In genomic region chr10:122029738-122030137, GRCm38 (mm10) we compare ENCODE assay signal across 12 mouse cellular contexts. TPM values are rescaled to one million over a fixed set of nuclear protein-coding genes. Genes with fewer than 3 reads are reported as not detected.
DNase-seq lines count a peak whose midpoint lies in the region; ATAC-seq and TF ChIP-seq lines count a peak whose summit lies in the region.
"Had no signal": no experiment of that assay in that cellular context is flagged by ENCODE, and none has a peak within 500 bp of the region (broad histone marks: within the 10 kb centered on the region; RNA-seq: fewer than 3 reads in every experiment).

No protein-coding gene starts in this region.

- ATAC-seq in heart, embryonic 11.5 days (replicated peaks; ENCODE audit: insufficient number of reproducible peaks, low FRiP score, low TSS enrichment), result no peak
- peak; percentile 11 for ATAC-seq in lung, postnatal 0 days
- ATAC-seq in intestine, postnatal 0 days, result peak; percentile 66
- no peak for ATAC-seq in stomach, embryonic 14.5 days (ENCODE audit: insufficient number of reproducible peaks, insufficient read depth, low FRiP score, low read depth)
- ATAC-seq in hindbrain, embryonic 12.5 days (ENCODE audit: low FRiP score), result no peak
- ATAC-seq: forebrain, embryonic 14.5 days; midbrain, embryonic 13.5 days had no signal

- peaks cover 6% of the 10 kb centered on the region; the same call in 1 of the 2 replicates for H3K4me1 ChIP-seq in heart, embryonic 11.5 days (ENCODE audit: control insufficient read depth, insufficient read depth, low read length)
- peaks cover 4% of the 10 kb centered on the region; the same call in 1 of the 2 replicates for H3K4me1 ChIP-seq in lung, postnatal 0 days (ENCODE audit: insufficient read depth, low read depth, low read length)
- peaks cover 5% of the 10 kb centered on the region; the same call in 1 of the 2 replicates for H3K4me1 ChIP-seq in intestine, postnatal 0 days (replicated peaks; ENCODE audit: control insufficient read depth, insufficient read depth, low read length)
- peaks cover 14% of the 10 kb centered on the region; the same call in 1 of the 2 replicates for H3K4me1 ChIP-seq in stomach, embryonic 14.5 days (ENCODE audit: control insufficient read depth, insufficient read depth, low read length)
- no peaks in the 10 kb centered on the region; the same call in 1 of the 2 replicates for H3K4me1 ChIP-seq in hindbrain, embryonic 12.5 days
- H3K4me1 ChIP-seq: midbrain, embryonic 13.5 days had no signal

- no peak overlapping the region for H3K4me2 ChIP-seq in heart, embryonic 11.5 days
- H3K4me2 ChIP-seq in lung, postnatal 0 days (replicated peaks; ENCODE audit: low read depth, low read length), result peak overlapping the region; percentile 42
- H3K4me2 ChIP-seq in intestine, postnatal 0 days (replicated peaks; ENCODE audit: low read depth), result peak overlapping the region; percentile 60
- no peak overlapping the region for H3K4me2 ChIP-seq in stomach, embryonic 14.5 days (replicated peaks; ENCODE audit: low read depth, low read length)
- H3K4me2 ChIP-seq in hindbrain, embryonic 12.5 days (replicated peaks), result no peak overlapping the region
- H3K4me2 ChIP-seq: heart, embryonic 13.5 days; midbrain, embryonic 13.5 days had no signal

- 79% methylated on average over 7 of the region's 7 CpGs for WGBS in heart, embryonic 11.5 days (ENCODE audit: insufficient replicate concordance)
- 6% methylated on average over 7 of the region's 7 CpGs for WGBS in lung, postnatal 0 days
- WGBS in intestine, postnatal 0 days, result 5% methylated on average over 7 of the region's 7 CpGs
- 36% methylated on average over 7 of the region's 7 CpGs for WGBS in stomach, embryonic 14.5 days
- 89% methylated on average over 7 of the region's 7 CpGs for WGBS in hindbrain, embryonic 12.5 days

- H3K36me3 ChIP-seq in heart, embryonic 11.5 days (ENCODE audit: control insufficient read depth, insufficient read depth, low read length), result no peaks in the 10 kb centered on the region
- H3K36me3 ChIP-seq in lung, postnatal 0 days (ENCODE audit: insufficient read depth, low read length), result no peaks in the 10 kb centered on the region
- H3K36me3 ChIP-seq in intestine, postnatal 0 days (ENCODE audit: control insufficient read depth, insufficient read depth), result no peaks in the 10 kb centered on the region
- H3K36me3 ChIP-seq in stomach, embryonic 14.5 days (ENCODE audit: control insufficient read depth, insufficient read depth, low read length), result no peaks in the 10 kb centered on the region
- 0 out of 2 replicates have a peak, but pooled peaks cover 9% of the 10 kb centered on the region for H3K36me3 ChIP-seq in hindbrain, embryonic 12.5 days
- H3K36me3 ChIP-seq: heart, embryonic 13.5 days had no signal

- TF ChIP-seq EP300 in lung, postnatal 0 days (IDR thresholded peaks at IDR 0.05), result 0 out of 2 replicates have a peak, but pooled peaks have one; percentile 4

- no peak overlapping the region for H3K9ac ChIP-seq in heart, embryonic 11.5 days (ENCODE audit: low read depth, low read length)
- H3K9ac ChIP-seq in lung, postnatal 0 days (replicated peaks; ENCODE audit: low read depth), result no peak overlapping the region
- H3K9ac ChIP-seq in intestine, postnatal 0 days (ENCODE audit: low read depth, low read length), result no peak overlapping the region
- no peak overlapping the region for H3K9ac ChIP-seq in stomach, embryonic 14.5 days (replicated peaks; ENCODE audit: low read depth, low read length)
- H3K9ac ChIP-seq in hindbrain, embryonic 12.5 days, result no peak overlapping the region
- H3K9ac ChIP-seq: heart, embryonic 13.5 days; midbrain, embryonic 13.5 days had no signal

- peak; percentile 23 to 31 for DNase-seq in heart, postnatal 10 days
- peak; percentile 53 for DNase-seq in lung, postnatal 0 days (ENCODE audit: low spot score)
- no peak for DNase-seq in lung, adult 18-20 months
- no peak for DNase-seq in cerebellum, postnatal 4 days (ENCODE audit: low spot score in 2 of 2)
- DNase-seq: adrenal gland, postnatal 10 days had no signal

- TF ChIP-seq CTCF in lung, postnatal 0 days (IDR thresholded peaks at IDR 0.05), result no peak
- no peak for TF ChIP-seq CTCF in intestine, postnatal 0 days (IDR thresholded peaks at IDR 0.05; ENCODE audit: low read depth)

- H3K4me3 ChIP-seq in heart, embryonic 11.5 days (ENCODE audit: low read depth, low read length), result no peak overlapping the region
- peak overlapping the region; percentile 14; the same call in 1 of the 2 replicates for H3K4me3 ChIP-seq in lung, postnatal 0 days (ENCODE audit: low read depth, low read length)
- H3K4me3 ChIP-seq in intestine, postnatal 0 days (ENCODE audit: low read depth, low read length), result 0 out of 2 replicates have a peak overlapping the region, but pooled peaks have one; percentile 9
- H3K4me3 ChIP-seq in stomach, embryonic 14.5 days (ENCODE audit: low read depth, low read length), result no peak overlapping the region
- H3K4me3 ChIP-seq in hindbrain, embryonic 12.5 days, result no peak overlapping the region
- H3K4me3 ChIP-seq: heart, embryonic 13.5 days; midbrain, embryonic 13.5 days had no signal

- H3K27ac ChIP-seq in heart, embryonic 11.5 days (ENCODE audit: low read depth, low read length), result no peak overlapping the region
- H3K27ac ChIP-seq in lung, postnatal 0 days (ENCODE audit: low read length), result peak overlapping the region; percentile 49; the same call in 1 of the 2 replicates
- no peak overlapping the region for H3K27ac ChIP-seq in intestine, postnatal 0 days (ENCODE audit: low read depth, low read length)
- peak overlapping the region; percentile 52; the same call in 1 of the 2 replicates for H3K27ac ChIP-seq in stomach, embryonic 14.5 days (ENCODE audit: low read length)
- no peak overlapping the region for H3K27ac ChIP-seq in hindbrain, embryonic 12.5 days
- H3K27ac ChIP-seq: heart, embryonic 13.5 days; midbrain, embryonic 13.5 days had no signal

- intact Hi-C loops in heart, postnatal 10 days (cut with DNase I), result no loop called here

- no peaks in the 10 kb centered on the region for H3K9me3 ChIP-seq in heart, embryonic 11.5 days (replicated peaks; ENCODE audit: control insufficient read depth, low read length)
- no peaks in the 10 kb centered on the region for H3K9me3 ChIP-seq in lung, postnatal 0 days (ENCODE audit: low read length)
- no peaks in the 10 kb centered on the region for H3K9me3 ChIP-seq in intestine, postnatal 0 days (ENCODE audit: control insufficient read depth)
- H3K9me3 ChIP-seq in stomach, embryonic 14.5 days (ENCODE audit: control insufficient read depth, low read depth, low read length), result no peaks in the 10 kb centered on the region
- no peaks in the 10 kb centered on the region; the same call in 1 of the 2 replicates for H3K9me3 ChIP-seq in hindbrain, embryonic 12.5 days (replicated peaks)
- H3K9me3 ChIP-seq: heart, embryonic 13.5 days; midbrain, embryonic 13.5 days had no signal

- peaks cover 28% of the 10 kb centered on the region for H3K27me3 ChIP-seq in heart, embryonic 11.5 days (ENCODE audit: control insufficient read depth, insufficient read depth, low read length)
- H3K27me3 ChIP-seq in lung, postnatal 0 days (replicated peaks; ENCODE audit: insufficient read depth, low read length), result no peaks in the 10 kb centered on the region
- no peaks in the 10 kb centered on the region for H3K27me3 ChIP-seq in intestine, postnatal 0 days (replicated peaks; ENCODE audit: control insufficient read depth, insufficient read depth, low read length)
- H3K27me3 ChIP-seq in stomach, embryonic 14.5 days (ENCODE audit: control insufficient read depth, insufficient read depth, low read length), result no peaks in the 10 kb centered on the region
- no peaks in the 10 kb centered on the region for H3K27me3 ChIP-seq in hindbrain, embryonic 12.5 days
- H3K27me3 ChIP-seq: midbrain, embryonic 13.5 days had no signal

RNA-seq across cellular contexts. Expression of gene Srgap1, which starts 17.4 kb away (rescaled TPM):
- total RNA-seq in heart, postnatal 10 days (2021), result 1 to 10 TPM; 8.2 to 8.4 TPM
- 3.3 and 8.2 TPM in 2 replicates for polyA plus RNA-seq in heart, embryonic 11.5 days (2014; fragmentation: Nextera tagmentation; extraction: Ambion mirVana)
- 7.4 and 11.8 TPM in 2 replicates for polyA plus RNA-seq in lung, postnatal 0 days (2015; fragmentation: Nextera tagmentation; extraction: Ambion mirVana)
- polyA plus RNA-seq in intestine, postnatal 0 days (2015; fragmentation: Nextera tagmentation; extraction: Ambion mirVana), result 2.6 and 3.3 TPM in 2 replicates
- polyA plus RNA-seq in stomach, embryonic 14.5 days (2014; fragmentation: Nextera tagmentation; extraction: Ambion mirVana), result 15.5 and 15.6 TPM in 2 replicates
- polyA plus RNA-seq in hindbrain, embryonic 12.5 days (2016; fragmentation: Nextera tagmentation; extraction: Ambion mirVana), result 35.5 and 36.7 TPM in 2 replicates

Comparison
In these comparisons a context has a peak if more than half of its experiments do, and no peak if none do; other contexts are left out.
1. DNase-seq: peak in heart, postnatal 10 days (2 of 2) and lung, postnatal 0 days (single experiment); none in lung, adult 18-20 months (0 of 2) and cerebellum, postnatal 4 days (0 of 2).
2. ATAC-seq: peak in lung, postnatal 0 days (single experiment) and intestine, postnatal 0 days (single experiment); none in heart, embryonic 11.5 days (single experiment), stomach, embryonic 14.5 days (single experiment) and hindbrain, embryonic 12.5 days (single experiment).
3. H3K27ac ChIP-seq: peak in lung, postnatal 0 days (single experiment) and stomach, embryonic 14.5 days (single experiment); none in heart, embryonic 11.5 days (single experiment), intestine, postnatal 0 days (single experiment) and hindbrain, embryonic 12.5 days (single experiment).
4. H3K4me2 ChIP-seq: peak in lung, postnatal 0 days (single experiment) and intestine, postnatal 0 days (single experiment); none in heart, embryonic 11.5 days (single experiment), stomach, embryonic 14.5 days (single experiment) and hindbrain, embryonic 12.5 days (single experiment).
5. H3K4me3 ChIP-seq: peak in lung, postnatal 0 days (single experiment) and intestine, postnatal 0 days (single experiment); none in heart, embryonic 11.5 days (single experiment), stomach, embryonic 14.5 days (single experiment) and hindbrain, embryonic 12.5 days (single experiment).